Mouse (Mus musculus) forebrain, embryonic 10.5 days (tissue): ENCODE results near the gene Gm21818. TPM values are rescaled to one million over a fixed set of nuclear protein-coding genes. Genes with fewer than 3 reads are reported as not detected.
"Not testable (repeated sequence)": the region's sequence is repeated elsewhere in the genome, so short reads cannot be mapped to it uniquely, and the experiment has no call there.

Source experiments
- DNase-seq: peaks from one replicate; pipeline ENCODE4 v3.0.0-alpha.2; 2017; ENCODE audit warnings: low spot score; ENCODE audit errors: extremely low spot score
- H3K27ac ChIP-seq: fragments of 300-500 bp; sonication (generic); 2 replicates; pipeline ENCODE4 v1.5.1; 2016; ENCODE audit warnings: mild to moderate bottlenecking
- H3K27me3 ChIP-seq: fragments of 300-500 bp; sonication (generic); 2 replicates; pipeline ENCODE4 v1.6.1; 2016; ENCODE audit warnings: mild to moderate bottlenecking; ENCODE audit not compliant: poor library complexity, severe bottlenecking
- H3K36me3 ChIP-seq: fragments of 300-500 bp; sonication (generic); replicated peaks from 2 replicates; pipeline ENCODE4 v1.6.1; 2016; ENCODE audit warnings: mild to moderate bottlenecking, moderate library complexity
- H3K4me1 ChIP-seq: fragments of 300-500 bp; sonication (generic); 2 replicates; pipeline ENCODE4 v1.6.1; 2016
- H3K4me3 ChIP-seq: fragments of 300-500 bp; sonication (generic); 2 replicates; pipeline ENCODE4 v1.5.1; 2016; ENCODE audit warnings: mild to moderate bottlenecking, moderate library complexity
- H3K9me3 ChIP-seq: fragments of 300-500 bp; sonication (generic); 2 replicates; pipeline ENCODE4 v1.6.1; 2016; ENCODE audit warnings: mild to moderate bottlenecking, moderate library complexity
- WGBS: fragments of 180-500 bp; shearing (Covaris S2); methylation state at CpG from one replicate; pipeline ENCODE4 v1.1.7; 2016; 5-methylcytosine and 5-hydroxymethylcytosine counted together
- polyA plus RNA-seq: library from polyadenylated mRNA; unstranded; fragments of >200 nt; fragmentation: Nextera tagmentation; extraction: Ambion mirVana; gene quantifications from 2 replicates; pipeline ENCODE4 v1.2.1, GENCODE M21; 2016

The Gm21818 gene
- not detected in 2 replicates for polyA plus RNA-seq

DNA sequence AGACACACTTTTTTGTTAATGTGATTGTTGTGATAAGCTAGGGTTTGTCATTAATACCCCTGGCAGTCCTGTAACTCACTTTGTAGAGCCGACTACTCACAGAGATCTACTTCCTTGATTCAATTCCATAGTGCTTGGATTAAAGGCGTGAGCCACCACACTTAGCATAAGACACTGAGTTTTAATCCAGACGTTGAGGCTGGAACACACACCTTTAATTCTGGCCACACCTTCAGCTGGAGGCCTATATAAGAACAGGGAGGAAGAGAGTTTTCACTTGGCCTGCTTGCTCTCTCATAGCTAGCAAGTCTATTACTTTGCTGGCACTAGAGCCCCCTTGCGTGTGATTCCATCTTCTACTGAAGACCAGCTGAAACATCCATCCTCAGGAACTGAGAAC lies at the start of gene Gm21818:
TSS of gene Gm21818 (plus strand) at position 301 of the 400 bp plus-strand sequence.
- not testable (repeated sequence) for H3K27ac ChIP-seq, H3K4me3 ChIP-seq, H3K36me3 ChIP-seq, H3K27me3 ChIP-seq, H3K9me3 ChIP-seq, DNase-seq, H3K4me1 ChIP-seq
- 73% methylated on average over 4 of the region's 4 CpGs for WGBS

DNA sequence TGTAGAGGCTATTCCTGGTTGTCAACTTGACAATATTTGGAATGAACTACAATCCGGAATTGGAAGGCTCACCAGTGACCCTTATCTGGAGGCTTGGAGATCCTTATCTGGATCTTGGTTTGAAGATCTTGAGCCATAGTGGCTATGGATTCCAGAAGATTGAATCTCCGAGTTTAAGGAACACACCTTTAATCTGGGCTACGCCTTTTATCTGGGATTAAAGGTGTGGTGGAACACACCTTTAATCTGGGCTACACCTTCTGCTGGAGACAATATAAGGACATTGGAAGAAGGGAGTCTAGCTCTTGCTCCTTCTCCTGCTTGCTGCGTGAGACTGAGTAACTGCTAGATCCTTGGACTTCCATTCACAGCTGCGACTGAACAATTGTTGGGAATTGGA lies 32.3 kb upstream of the Gm21818 start, which contains the start of gene Gm20767:
TSS of gene Gm20767 (plus strand) at position 301 of the 400 bp plus-strand sequence.
- H3K4me3 ChIP-seq, DNase-seq, H3K27ac ChIP-seq, H3K4me1 ChIP-seq, H3K9me3 ChIP-seq, H3K27me3 ChIP-seq, H3K36me3 ChIP-seq: not testable (repeated sequence)
- WGBS = 92% methylated on average over 2 of the region's 5 CpGs

DNA sequence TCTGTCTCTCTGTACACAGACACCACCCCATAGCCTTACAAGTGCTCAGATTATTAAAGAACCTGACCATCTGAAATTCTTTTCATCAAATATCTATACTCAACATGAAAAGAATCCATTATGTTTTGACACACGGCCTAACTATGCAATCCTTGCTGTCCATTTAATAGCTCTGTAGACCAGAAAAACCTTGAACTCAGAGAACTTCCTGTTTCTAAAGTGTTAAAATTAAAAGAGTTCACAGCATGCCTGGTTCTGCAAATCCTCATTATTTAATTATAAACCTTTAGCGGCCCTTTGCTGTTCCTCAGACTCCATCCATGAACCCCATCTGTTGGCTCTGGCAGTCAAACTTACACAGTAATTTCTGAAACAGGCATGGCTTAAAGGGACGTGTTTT lies 29.9 kb upstream of the Gm21818 start:
- not testable (repeated sequence) for H3K9me3 ChIP-seq, H3K4me3 ChIP-seq, H3K4me1 ChIP-seq, H3K27me3 ChIP-seq, DNase-seq, H3K27ac ChIP-seq, H3K36me3 ChIP-seq
- 82% methylated on average over 2 of the region's 3 CpGs for WGBS

DNA sequence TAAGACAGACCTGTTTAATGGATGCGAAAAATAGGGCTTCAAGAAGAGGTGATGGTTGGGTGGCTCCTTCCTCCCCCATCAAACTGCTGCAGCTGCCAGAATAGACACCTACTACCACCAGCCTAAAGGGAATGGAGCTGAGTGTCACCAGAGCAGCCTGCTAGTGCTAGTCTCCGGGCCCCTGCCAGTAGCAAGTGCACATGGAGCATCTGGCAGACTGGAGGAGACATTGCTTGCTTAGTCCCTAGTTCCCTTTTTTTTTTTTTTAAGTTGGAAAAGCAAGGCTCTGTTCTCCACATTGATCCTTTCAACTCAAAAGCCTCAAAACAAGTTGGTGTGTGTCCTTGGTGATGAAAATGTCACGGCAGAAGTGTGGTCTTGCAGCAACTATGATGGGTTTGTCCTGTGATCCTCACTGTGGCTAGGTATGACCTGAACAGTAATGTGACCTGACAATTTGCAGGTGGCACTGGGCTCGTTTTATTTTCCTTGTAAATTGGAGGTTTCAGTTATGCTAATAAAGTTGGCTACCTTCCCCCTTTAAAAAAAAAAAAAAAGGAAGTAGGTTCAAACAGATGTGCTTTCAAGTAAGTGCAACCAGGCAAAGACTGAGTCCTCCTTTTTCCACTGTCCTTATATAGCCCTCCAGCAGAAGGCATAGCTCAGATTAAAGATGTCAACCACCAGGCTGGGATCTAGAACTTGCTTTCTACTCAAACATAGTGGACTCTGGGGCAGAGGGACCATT lies 22.4 kb upstream of the Gm21818 start:
- not testable (repeated sequence) for H3K4me1 ChIP-seq, DNase-seq, H3K27me3 ChIP-seq, H3K36me3 ChIP-seq, H3K4me3 ChIP-seq, H3K9me3 ChIP-seq, H3K27ac ChIP-seq
- WGBS = 79% methylated on average over 3 of the region's 4 CpGs

DNA sequence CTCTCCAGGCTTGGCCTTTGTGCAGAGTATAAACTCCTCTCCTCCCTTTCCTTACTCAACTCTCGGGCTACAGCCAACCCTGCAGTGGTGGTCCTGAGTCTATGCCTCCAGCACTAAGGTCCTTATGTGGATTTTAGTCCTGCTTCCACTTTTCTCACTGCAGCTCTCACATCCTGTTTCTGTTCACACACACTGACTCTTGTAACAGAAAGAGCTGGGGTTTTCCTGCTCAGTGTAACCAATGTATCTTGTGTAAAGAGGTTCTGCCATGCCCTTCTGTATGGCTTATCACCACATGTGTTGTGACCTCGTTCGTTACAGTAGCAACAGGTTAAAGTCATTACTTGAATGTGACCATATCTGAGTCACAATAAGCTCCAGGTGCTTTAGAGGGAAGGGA lies 21.6 kb upstream of the Gm21818 start:
- not testable (repeated sequence) for H3K9me3 ChIP-seq, H3K36me3 ChIP-seq, H3K4me3 ChIP-seq, H3K27ac ChIP-seq, H3K4me1 ChIP-seq, H3K27me3 ChIP-seq, DNase-seq
- 75% methylated on average over 3 of the region's 3 CpGs for WGBS

- not testable (repeated sequence) for DNase-seq, H3K4me1 ChIP-seq, H3K27me3 ChIP-seq, H3K27ac ChIP-seq, H3K36me3 ChIP-seq, H3K9me3 ChIP-seq, H3K4me3 ChIP-seq
- WGBS = 60% methylated on average over 5 of the region's 5 CpGs
Observed at GRCm38 (mm10) chr13:120168301-120168700, 3.9 kb upstream of the Gm21818 start.

GRCm38 (mm10) chr13:120196189-120196821 lies 24.1 kb downstream of the Gm21818 start:
- not testable (repeated sequence) for H3K4me1 ChIP-seq, H3K4me3 ChIP-seq, DNase-seq, H3K27ac ChIP-seq, H3K9me3 ChIP-seq, H3K36me3 ChIP-seq, H3K27me3 ChIP-seq
- WGBS = 90% methylated on average over 7 of the region's 8 CpGs

DNA sequence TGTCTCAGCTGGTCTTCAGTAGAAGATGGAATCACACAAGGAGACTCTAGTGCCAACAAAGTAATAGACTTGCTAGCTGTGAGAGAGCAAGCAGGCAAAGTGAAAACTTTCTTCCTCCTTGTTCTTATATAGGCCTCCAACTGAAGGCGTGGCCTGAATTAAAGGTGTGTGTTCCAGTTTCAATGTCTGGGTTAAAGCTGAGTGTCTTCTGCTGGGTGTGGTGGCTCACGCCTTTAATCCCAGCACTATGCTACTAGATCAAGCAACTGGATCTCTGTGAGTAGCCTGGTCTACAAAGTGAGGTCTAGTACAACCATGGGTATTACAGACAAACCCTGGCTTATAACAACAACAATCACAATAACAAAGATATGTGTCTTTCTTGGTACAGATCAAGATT lies 43.6 kb downstream of the Gm21818 start, which contains the start of gene Gm21762:
TSS of gene Gm21762 (minus strand) at position 101 of the 400 bp plus-strand sequence.
- not testable (repeated sequence) for H3K27me3 ChIP-seq, H3K4me1 ChIP-seq, DNase-seq, H3K36me3 ChIP-seq, H3K4me3 ChIP-seq, H3K27ac ChIP-seq, H3K9me3 ChIP-seq
- no CpG with 5 or more reads among the region's 2 CpGs for WGBS

- not testable (repeated sequence) for H3K4me3 ChIP-seq
Observed at GRCm38 (mm10) chr13:120220922-120221321, 48.7 kb downstream of the Gm21818 start.

DNA sequence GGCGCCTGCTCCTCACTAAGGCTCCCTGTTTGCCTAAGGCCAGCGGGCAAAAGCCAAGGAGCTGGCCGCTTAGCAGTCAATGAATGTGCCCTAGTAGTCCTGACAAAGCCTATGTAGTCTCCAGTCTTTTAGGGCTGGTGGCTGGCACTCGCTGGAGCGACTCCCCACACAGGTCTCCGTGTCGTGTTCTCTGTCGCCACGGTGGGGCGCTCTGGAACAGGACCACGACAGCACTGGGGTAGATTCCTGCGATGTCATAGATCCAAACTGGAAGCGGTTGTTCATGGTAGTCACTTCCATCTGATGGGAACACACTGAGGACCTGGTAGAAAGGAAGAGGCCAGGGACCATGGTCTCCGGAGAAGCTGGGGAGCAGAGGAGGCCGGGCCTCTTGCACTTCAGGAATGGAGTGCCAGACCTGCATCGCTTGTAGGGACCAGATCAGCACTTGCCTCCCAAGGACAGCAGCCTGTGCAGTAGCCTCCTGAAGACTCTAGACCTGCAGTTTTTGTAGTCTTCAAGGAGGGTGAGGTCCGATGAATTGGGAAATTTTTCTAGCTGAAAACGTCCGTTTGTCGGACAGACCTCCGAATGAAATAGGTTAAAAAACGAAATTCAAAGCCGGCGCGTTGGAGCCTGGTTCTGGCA lies 50.9 kb downstream of the Gm21818 start:
- not testable (repeated sequence) for H3K9me3 ChIP-seq, H3K27me3 ChIP-seq, H3K4me1 ChIP-seq, H3K4me3 ChIP-seq, DNase-seq, H3K36me3 ChIP-seq, H3K27ac ChIP-seq
- WGBS = 94% methylated on average over 16 of the region's 25 CpGs

More at GRCm38 (mm10) chr13:120220922-120221321, 48.7 kb downstream of the Gm21818 start:
- DNase-seq, H3K27ac ChIP-seq, H3K4me1 ChIP-seq, H3K9me3 ChIP-seq, H3K27me3 ChIP-seq, H3K36me3 ChIP-seq: not testable (repeated sequence)
- WGBS = 87% methylated on average over 5 of the region's 5 CpGs

Other genes with a start within 250 kb of the Gm21818 start
- gene Gm21761, start 243.2 kb upstream of the Gm21818 start, polyA plus RNA-seq = not detected in 2 replicates
- not detected in 2 replicates for gene B020031M17Rik, start 221.6 kb upstream of the Gm21818 start, polyA plus RNA-seq
- gene Gm36079, start 145.4 kb upstream of the Gm21818 start, polyA plus RNA-seq = not detected in 2 replicates
- not detected in 2 replicates for gene Gm21188, start 120.2 kb upstream of the Gm21818 start, polyA plus RNA-seq
- gene Gm20767, start 32.2 kb upstream of the Gm21818 start, polyA plus RNA-seq = not detected in 2 replicates
- not detected in 2 replicates for gene Gm21762, start 43.5 kb downstream of the Gm21818 start, polyA plus RNA-seq
- not detected in 2 replicates for gene Gm21731, start 66.7 kb downstream of the Gm21818 start, polyA plus RNA-seq
- not detected in 2 replicates for gene AF067061, start 90.7 kb downstream of the Gm21818 start, polyA plus RNA-seq
- gene BC147527, start 128.0 kb downstream of the Gm21818 start, polyA plus RNA-seq = 0.14 TPM in 1 of 2 replicates, not detected in the other
- not detected in 2 replicates for gene Tcstv3, start 144.4 kb downstream of the Gm21818 start, polyA plus RNA-seq